Mouse (Mus musculus): Measurements from ENCODE around the gene 1810010D01Rik. TPM values are rescaled to one million over a fixed set of nuclear protein-coding genes. Genes with fewer than 3 reads are reported as not detected.
A peak's percentile ranks its signal among the peaks of the same experiment; 100 is the strongest.

1810010D01Rik gene
- polyA plus RNA-seq, 1 experiment from 2014 or later = not detected

GRCm38 (mm10) chr7:145211680-145212659 lies 4.1 kb upstream of the 1810010D01Rik start:
- H3K9ac ChIP-seq = no peak overlapping the region
- no peak overlapping the region for H3K27ac ChIP-seq

GRCm38 (mm10) chr7:145210477-145211070 lies 2.7 kb upstream of the 1810010D01Rik start:
- Histone ChIP-seq H3K4me1 (replicated peaks) (peaks cover 26% of the 10 kb centered on the region), H3K4me2 (no peak overlapping the region), H3K4me3 (no peak overlapping the region), H3K27ac (no peak overlapping the region), H3K9me3 (replicated peaks) (no peaks in the 10 kb centered on the region), H3K9ac (no peak overlapping the region), H3K36me3 (no peaks in the 10 kb centered on the region), H3K27me3 (no peaks in the 10 kb centered on the region)
- WGBS = 74% methylated on average over 4 of the region's 4 CpGs
- ATAC-seq (replicated peaks; ENCODE audit: insufficient number of reproducible peaks, insufficient read depth, low FRiP score, low read depth) = no peak

More at GRCm38 (mm10) chr7:145211680-145212659, 4.1 kb upstream of the 1810010D01Rik start:
- no peaks in the 10 kb centered on the region for H3K9me3 ChIP-seq (replicated peaks)
- no peak overlapping the region for H3K4me2 ChIP-seq
- WGBS = 37% methylated on average over 14 of the region's 14 CpGs
- no peaks in the 10 kb centered on the region for H3K27me3 ChIP-seq
- H3K36me3 ChIP-seq = no peaks in the 10 kb centered on the region
- no peak overlapping the region for H3K4me3 ChIP-seq
- peaks cover 23% of the 10 kb centered on the region for H3K4me1 ChIP-seq (replicated peaks)
- ATAC-seq (replicated peaks; ENCODE audit: insufficient number of reproducible peaks, insufficient read depth, low FRiP score, low read depth) = no peak

GRCm38 (mm10) chr7:145206801-145207200 lies 1.1 kb downstream of the 1810010D01Rik start:
- WGBS = 71% methylated on average over 6 of the region's 6 CpGs

GRCm38 (mm10) chr7:145206056-145206610 lies 1.8 kb downstream of the 1810010D01Rik start:
- Histone ChIP-seq H3K27ac (peak overlapping the region; percentile 91), H3K4me1 (replicated peaks) (peaks cover 20% of the 10 kb centered on the region), H3K4me3 (peak overlapping the region; percentile 28), H3K4me2 (peak overlapping the region; percentile 52), H3K9me3 (replicated peaks) (no peaks in the 10 kb centered on the region), H3K9ac (peak overlapping the region; percentile 49), H3K27me3 (no peaks in the 10 kb centered on the region), H3K36me3 (no peaks in the 10 kb centered on the region)
- ATAC-seq (replicated peaks; ENCODE audit: insufficient number of reproducible peaks, insufficient read depth, low FRiP score, low read depth) = peak; percentile 83
- 1% methylated on average over 34 of the region's 34 CpGs for WGBS

More at GRCm38 (mm10) chr7:145206801-145207200, 1.1 kb downstream of the 1810010D01Rik start:
- Histone ChIP-seq H3K4me3 (no peak overlapping the region), H3K9me3 (replicated peaks) (no peaks in the 10 kb centered on the region), H3K4me2 (peak overlapping the region; percentile 52), H3K4me1 (replicated peaks) (peaks cover 24% of the 10 kb centered on the region), H3K9ac (peak overlapping the region; percentile 49), H3K27ac (peak overlapping the region; percentile 91), H3K36me3 (no peaks in the 10 kb centered on the region), H3K27me3 (no peaks in the 10 kb centered on the region)
- ATAC-seq (replicated peaks; ENCODE audit: insufficient number of reproducible peaks, insufficient read depth, low FRiP score, low read depth) = no peak

- Histone ChIP-seq H3K27me3 (no peaks in the 10 kb centered on the region), H3K4me1 (replicated peaks) (peaks cover 20% of the 10 kb centered on the region), H3K4me2 (no peak overlapping the region), H3K9me3 (replicated peaks) (no peaks in the 10 kb centered on the region), H3K4me3 (no peak overlapping the region), H3K36me3 (no peaks in the 10 kb centered on the region), H3K9ac (peak overlapping the region; percentile 49; the same call in 1 of the 2 replicates), H3K27ac (peak overlapping the region; percentile 91)
- WGBS = 83% methylated on average over 4 of the region's 4 CpGs
- ATAC-seq (replicated peaks; ENCODE audit: insufficient number of reproducible peaks, insufficient read depth, low FRiP score, low read depth) = no peak
Measured at GRCm38 (mm10) chr7:145205363-145205902, 2.5 kb downstream of the 1810010D01Rik start.

- H3K36me3 ChIP-seq = no peaks in the 10 kb centered on the region
- no peaks in the 10 kb centered on the region for H3K9me3 ChIP-seq (replicated peaks)
- H3K4me2 ChIP-seq = no peak overlapping the region
- H3K4me3 ChIP-seq = no peak overlapping the region
- H3K27ac ChIP-seq = peak overlapping the region; percentile 89
- ATAC-seq (replicated peaks; ENCODE audit: insufficient number of reproducible peaks, insufficient read depth, low FRiP score, low read depth) = no peak
- WGBS = 36% methylated on average over 2 of the region's 2 CpGs
- H3K9ac ChIP-seq = no peak overlapping the region
- H3K4me1 ChIP-seq (replicated peaks) = peaks cover 45% of the 10 kb centered on the region
- no peaks in the 10 kb centered on the region for H3K27me3 ChIP-seq
Measured at GRCm38 (mm10) chr7:145199711-145200110, 8.2 kb downstream of the 1810010D01Rik start.

GRCm38 (mm10) chr7:145198223-145198714 lies 9.7 kb downstream of the 1810010D01Rik start:
- peak overlapping the region; percentile 89 for H3K27ac ChIP-seq
- peak; percentile 74 for ATAC-seq (replicated peaks; ENCODE audit: insufficient number of reproducible peaks, insufficient read depth, low FRiP score, low read depth)
- peak overlapping the region; percentile 34 for H3K4me2 ChIP-seq
- no peak overlapping the region for H3K4me3 ChIP-seq
- H3K27me3 ChIP-seq = no peaks in the 10 kb centered on the region
- WGBS = 11% methylated on average over 4 of the region's 4 CpGs
- H3K9ac ChIP-seq = no peak overlapping the region
- H3K9me3 ChIP-seq (replicated peaks) = no peaks in the 10 kb centered on the region
- H3K36me3 ChIP-seq = no peaks in the 10 kb centered on the region
- peaks cover 54% of the 10 kb centered on the region for H3K4me1 ChIP-seq (replicated peaks)

GRCm38 (mm10) chr7:145197711-145198110 lies 10.2 kb downstream of the 1810010D01Rik start:
- Histone ChIP-seq H3K9ac (no peak overlapping the region), H3K27ac (peak overlapping the region; percentile 89), H3K36me3 (no peaks in the 10 kb centered on the region), H3K4me3 (no peak overlapping the region), H3K4me1 (replicated peaks) (peaks cover 54% of the 10 kb centered on the region), H3K9me3 (replicated peaks) (no peaks in the 10 kb centered on the region), H3K27me3 (no peaks in the 10 kb centered on the region), H3K4me2 (no peak overlapping the region; the same call in 1 of the 2 replicates)
- ATAC-seq (replicated peaks; ENCODE audit: insufficient number of reproducible peaks, insufficient read depth, low FRiP score, low read depth) = no peak
- WGBS = 52% methylated on average over 3 of the region's 3 CpGs

- Histone ChIP-seq H3K27ac (peak overlapping the region; percentile 89; the same call in 1 of the 2 replicates), H3K4me2 (no peak overlapping the region), H3K4me1 (replicated peaks) (peaks cover 54% of the 10 kb centered on the region), H3K27me3 (no peaks in the 10 kb centered on the region), H3K9me3 (replicated peaks) (no peaks in the 10 kb centered on the region), H3K4me3 (no peak overlapping the region), H3K36me3 (no peaks in the 10 kb centered on the region), H3K9ac (no peak overlapping the region)
- ATAC-seq (replicated peaks; ENCODE audit: insufficient number of reproducible peaks, insufficient read depth, low FRiP score, low read depth) = no peak
- WGBS = 67% methylated on average over 3 of the region's 3 CpGs
Measured at GRCm38 (mm10) chr7:145197042-145197441, 10.9 kb downstream of the 1810010D01Rik start.

- Histone ChIP-seq H3K4me2 (no peak overlapping the region), H3K4me3 (no peak overlapping the region), H3K9me3 (replicated peaks) (no peaks in the 10 kb centered on the region), H3K27me3 (no peaks in the 10 kb centered on the region), H3K27ac (no peak overlapping the region), H3K9ac (no peak overlapping the region), H3K36me3 (no peaks in the 10 kb centered on the region), H3K4me1 (replicated peaks) (peaks cover 54% of the 10 kb centered on the region)
- no peak for ATAC-seq (replicated peaks; ENCODE audit: insufficient number of reproducible peaks, insufficient read depth, low FRiP score, low read depth)
- 91% methylated on average over 6 of the region's 6 CpGs for WGBS
Measured at GRCm38 (mm10) chr7:145196340-145196739, 11.6 kb downstream of the 1810010D01Rik start.

Data from heart, embryonic 15.5 days (tissue).